Mouse (Mus musculus) brain, embryonic 14.5 days (tissue): Measurements from ENCODE around the gene Kbtbd2.

Experiments used
- CTCF ChIP-seq: fragments of 200-500 bp; IDR thresholded peaks from 2 replicates; pipeline ENCODE4 v1.5.1; 2012; ENCODE audit warnings: inconsistent platforms, mild to moderate bottlenecking, moderate library complexity, borderline replicate concordance; ENCODE audit not compliant: insufficient read depth, insufficient read length; ENCODE audit errors: extremely low read depth
- POLR2A ChIP-seq: fragments of 200-500 bp; IDR thresholded peaks from 2 replicates; pipeline ENCODE4 v1.6.1; 2012; ENCODE audit warnings: mild to moderate bottlenecking, inconsistent platforms, borderline replicate concordance; ENCODE audit not compliant: poor library complexity, insufficient read depth, insufficient read length, severe bottlenecking; ENCODE audit errors: extremely low read depth

DNA sequence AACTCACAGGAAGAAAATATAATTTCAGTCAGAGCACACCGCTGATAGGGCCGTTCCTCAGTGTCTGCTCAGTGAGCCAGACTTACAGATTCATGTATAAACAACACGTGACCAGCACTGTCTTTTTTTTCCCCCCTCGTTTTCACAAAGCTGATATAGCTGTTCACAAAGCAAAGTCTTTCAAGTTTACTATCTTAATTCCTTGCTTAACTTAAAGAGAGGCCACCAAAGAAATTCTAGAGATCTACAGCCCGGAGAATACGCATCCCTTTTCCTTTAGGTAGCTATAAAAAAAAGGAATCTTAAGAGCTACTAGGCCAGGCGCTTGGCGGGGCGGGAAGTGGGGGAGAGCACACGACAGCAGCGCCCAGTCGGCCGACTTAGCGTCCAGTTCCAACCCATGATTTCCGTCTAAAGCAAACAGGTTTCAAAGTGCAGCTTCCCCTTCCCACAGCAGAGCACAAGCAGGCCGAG lies 908 bp downstream of the Kbtbd2 start:
- TF ChIP-seq CTCF, result no peak
- no peak for TF ChIP-seq POLR2A
